Mouse (Mus musculus) lung, adult 2 months (tissue): ENCODE measurements around the gene Thbs2.

ENCODE experiments used
- CTCF ChIP-seq: fragments of 200-500 bp; IDR thresholded peaks from 2 replicates; pipeline ENCODE4 v1.5.1; 2011; ENCODE audit warnings: mild to moderate bottlenecking, low read length, control low read depth; ENCODE audit not compliant: insufficient read depth
- POLR2A ChIP-seq: fragments of 200-500 bp; IDR thresholded peaks from 2 replicates; pipeline ENCODE4 v1.6.1; 2011; ENCODE audit warnings: low read depth, mild to moderate bottlenecking, control low read depth, low read length, borderline replicate concordance; ENCODE audit errors: extremely low read depth

- no peak for TF ChIP-seq POLR2A
- TF ChIP-seq CTCF, result no peak
Measured at GRCm38 (mm10) chr17:14619038-14619437, 75.0 kb downstream of the Thbs2 start.
